Mouse (Mus musculus): ENCODE data around the gene Dlx1. TPM values are rescaled to one million over a fixed set of nuclear protein-coding genes. Genes with fewer than 3 reads are reported as not detected.
A peak's percentile ranks its signal among the peaks of the same experiment; 100 is the strongest.

Dlx1 gene
- 93.3 and 265 TPM in 2 replicates for polyA plus RNA-seq (2012; rRNA removed)

DNA sequence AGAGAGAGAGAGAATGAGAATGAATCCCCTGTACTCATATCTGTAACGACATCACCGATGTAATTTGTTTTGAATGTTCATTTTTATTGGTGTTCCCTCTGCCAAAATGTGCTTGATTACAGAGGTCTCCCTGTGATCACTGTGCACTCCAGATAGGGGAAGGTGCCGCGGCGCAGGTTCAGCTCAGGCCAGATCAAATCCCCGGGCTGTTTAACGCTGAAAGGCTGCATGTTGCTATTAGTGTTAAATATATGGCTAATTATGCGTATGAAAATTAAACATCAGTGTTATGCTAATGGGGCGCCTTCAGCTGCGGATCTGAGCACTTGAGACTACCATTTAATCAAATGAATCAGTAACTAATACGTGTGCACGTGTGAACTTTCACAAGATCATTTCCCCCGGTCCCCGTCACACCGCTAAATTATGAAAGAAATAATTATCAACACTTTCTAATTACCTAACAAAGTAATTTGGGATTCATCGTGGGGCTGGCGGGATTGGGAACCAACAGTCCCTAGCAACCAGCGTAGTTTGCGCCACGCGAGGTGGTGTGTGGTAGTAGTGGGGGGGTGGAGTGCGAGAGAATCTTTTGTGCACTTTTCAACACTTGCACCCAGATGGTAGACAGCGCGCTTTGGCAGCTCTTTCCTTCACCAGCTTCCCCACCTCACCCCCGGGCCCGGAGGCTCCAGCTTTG lies at the start of gene Dlx1:
Gene Dlx1 (plus strand): TSS at position 100 of the 700 bp plus-strand sequence.
- DNase-seq (ENCODE audit: low read depth), result peak; percentile 90
- TF ChIP-seq POLR2A (IDR thresholded peaks at IDR 0.05; ENCODE audit: borderline replicate concordance, extremely low read depth, insufficient read depth, insufficient read length, poor library complexity, severe bottlenecking) (no peak), CTCF (IDR thresholded peaks at IDR 0.05; ENCODE audit: borderline replicate concordance, extremely low read depth, insufficient read depth, insufficient read length) (no peak)

DNA sequence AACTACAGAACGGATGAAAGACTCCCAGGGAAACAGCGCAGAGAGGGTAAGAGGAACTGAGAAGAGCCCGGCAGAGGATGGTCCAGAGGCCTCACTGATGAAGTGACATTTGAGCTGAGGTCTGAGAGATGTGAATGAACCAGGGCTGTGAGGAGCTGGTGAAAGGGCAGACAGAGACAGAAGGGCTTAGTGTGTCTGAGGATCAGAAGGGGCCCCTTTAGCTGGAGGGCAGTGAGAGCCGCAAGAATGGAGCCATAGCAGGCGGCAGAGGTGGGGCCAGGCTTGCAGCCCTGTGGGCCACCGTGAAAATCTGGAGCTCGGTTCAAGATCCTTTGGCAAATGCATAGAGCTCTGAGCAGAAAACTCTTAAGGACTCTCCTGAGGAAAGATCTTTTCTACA lies 48.0 kb upstream of the Dlx1 start:
- no peak for TF ChIP-seq CTCF (IDR thresholded peaks at IDR 0.05; ENCODE audit: borderline replicate concordance, extremely low read depth, insufficient read depth, insufficient read length)
- no peak for TF ChIP-seq POLR2A (IDR thresholded peaks at IDR 0.05; ENCODE audit: borderline replicate concordance, extremely low read depth, insufficient read depth, insufficient read length, poor library complexity, severe bottlenecking)
- DNase-seq (ENCODE audit: low read depth), result peak; percentile 44

DNA sequence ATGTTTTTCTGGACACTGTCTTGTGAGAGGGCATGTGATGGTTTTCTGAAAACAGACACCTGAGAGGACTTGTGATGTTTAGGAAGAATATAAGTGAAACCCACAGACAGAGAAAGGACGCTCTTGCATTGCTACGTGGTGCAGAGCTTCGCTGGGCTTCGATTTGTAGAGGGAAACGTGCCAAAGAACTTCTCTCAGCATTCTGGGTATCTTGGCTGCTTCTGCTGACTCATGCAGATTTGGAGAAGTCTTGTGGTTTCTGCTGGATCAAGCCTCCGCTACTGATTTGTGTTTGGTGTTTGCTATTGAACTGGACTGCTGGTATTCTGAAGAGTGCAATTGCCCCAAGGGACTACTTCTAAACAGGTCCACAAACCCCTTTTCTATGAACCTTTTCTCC lies 46.1 kb upstream of the Dlx1 start:
- TF ChIP-seq POLR2A (IDR thresholded peaks at IDR 0.05; ENCODE audit: borderline replicate concordance, extremely low read depth, insufficient read depth, insufficient read length, poor library complexity, severe bottlenecking) (no peak), CTCF (IDR thresholded peaks at IDR 0.05; ENCODE audit: borderline replicate concordance, extremely low read depth, insufficient read depth, insufficient read length) (no peak)
- DNase-seq (ENCODE audit: low read depth), result no peak

DNA sequence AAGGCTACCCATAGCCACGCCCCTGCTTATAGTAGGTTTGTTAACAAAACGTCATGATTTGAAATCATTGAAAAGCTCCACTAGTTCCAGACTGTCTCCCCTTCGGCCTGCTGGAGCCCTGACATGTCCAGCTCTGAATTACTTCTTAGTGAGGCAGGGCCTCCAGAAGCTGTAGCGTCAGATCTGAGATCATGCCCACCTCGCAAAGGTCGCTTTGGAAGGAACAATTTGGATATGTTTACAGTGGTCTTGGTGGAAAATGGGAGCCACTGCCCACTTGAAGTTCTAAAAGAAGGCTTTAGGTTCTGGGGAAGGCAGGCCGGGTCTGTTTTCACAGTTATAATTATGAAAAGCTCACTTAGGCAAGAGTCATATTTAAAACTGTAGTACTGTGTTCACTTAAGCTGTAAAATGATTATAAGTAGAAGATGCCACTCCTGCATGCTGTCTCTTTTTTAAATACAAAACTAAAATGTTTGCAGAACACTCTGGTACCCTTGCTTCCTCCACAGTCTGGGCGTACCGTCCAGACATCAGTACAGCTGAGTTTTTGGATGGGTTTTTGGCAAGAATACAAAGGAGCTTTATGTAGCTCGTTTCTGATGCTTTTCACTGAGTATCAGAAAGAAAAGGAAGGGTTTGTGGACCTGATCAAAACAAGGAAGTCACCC lies 44.7 kb upstream of the Dlx1 start:
- no peak for TF ChIP-seq POLR2A (IDR thresholded peaks at IDR 0.05; ENCODE audit: borderline replicate concordance, extremely low read depth, insufficient read depth, insufficient read length, poor library complexity, severe bottlenecking)
- TF ChIP-seq CTCF (IDR thresholded peaks at IDR 0.05; ENCODE audit: borderline replicate concordance, extremely low read depth, insufficient read depth, insufficient read length), result no peak
- DNase-seq (ENCODE audit: low read depth), result peak; percentile 64

DNA sequence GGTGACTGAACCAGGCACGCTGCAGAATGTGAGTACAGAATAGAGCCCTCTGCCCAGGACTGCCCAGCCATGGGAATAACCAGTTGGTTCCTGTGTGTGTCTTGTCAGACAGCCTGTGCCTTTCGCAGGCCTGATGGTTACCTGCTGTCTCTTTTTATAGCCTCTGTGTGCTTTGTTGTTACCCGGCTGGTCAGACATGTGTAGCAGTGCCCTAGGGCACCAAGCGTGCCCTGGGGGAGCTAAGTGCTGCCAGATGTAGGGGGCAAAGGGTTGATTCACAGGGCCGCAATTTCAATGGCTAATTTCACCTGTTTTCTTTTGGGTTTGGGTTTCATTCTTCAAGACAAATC lies 44.2 kb upstream of the Dlx1 start:
- DNase-seq (ENCODE audit: low read depth), result no peak
- no peak for TF ChIP-seq CTCF (IDR thresholded peaks at IDR 0.05; ENCODE audit: borderline replicate concordance, extremely low read depth, insufficient read depth, insufficient read length)
- TF ChIP-seq POLR2A (IDR thresholded peaks at IDR 0.05; ENCODE audit: borderline replicate concordance, extremely low read depth, insufficient read depth, insufficient read length, poor library complexity, severe bottlenecking), result no peak

DNA sequence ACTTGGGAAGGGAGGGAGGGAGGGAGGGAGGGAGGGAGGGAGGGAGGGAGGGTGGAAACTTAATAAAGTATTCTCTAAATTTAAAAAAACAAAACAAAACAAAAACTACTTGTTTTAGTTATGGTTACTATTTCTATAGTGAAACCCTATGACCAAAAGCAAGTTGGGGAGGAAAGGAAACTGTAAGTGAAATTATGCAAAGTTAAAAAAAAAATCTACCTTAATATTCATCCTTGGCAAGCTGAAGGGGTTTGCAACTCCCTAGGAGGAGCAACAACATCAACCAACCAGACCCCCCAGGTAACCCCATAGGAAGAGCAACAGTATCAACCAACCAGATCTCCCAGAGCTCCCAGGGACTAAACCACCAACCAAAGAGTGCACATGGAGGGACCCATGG lies 36.6 kb upstream of the Dlx1 start:
- DNase-seq (ENCODE audit: low read depth), result no peak
- TF ChIP-seq POLR2A (IDR thresholded peaks at IDR 0.05; ENCODE audit: borderline replicate concordance, extremely low read depth, insufficient read depth, insufficient read length, poor library complexity, severe bottlenecking) (no peak), CTCF (IDR thresholded peaks at IDR 0.05; ENCODE audit: borderline replicate concordance, extremely low read depth, insufficient read depth, insufficient read length) (no peak)

DNA sequence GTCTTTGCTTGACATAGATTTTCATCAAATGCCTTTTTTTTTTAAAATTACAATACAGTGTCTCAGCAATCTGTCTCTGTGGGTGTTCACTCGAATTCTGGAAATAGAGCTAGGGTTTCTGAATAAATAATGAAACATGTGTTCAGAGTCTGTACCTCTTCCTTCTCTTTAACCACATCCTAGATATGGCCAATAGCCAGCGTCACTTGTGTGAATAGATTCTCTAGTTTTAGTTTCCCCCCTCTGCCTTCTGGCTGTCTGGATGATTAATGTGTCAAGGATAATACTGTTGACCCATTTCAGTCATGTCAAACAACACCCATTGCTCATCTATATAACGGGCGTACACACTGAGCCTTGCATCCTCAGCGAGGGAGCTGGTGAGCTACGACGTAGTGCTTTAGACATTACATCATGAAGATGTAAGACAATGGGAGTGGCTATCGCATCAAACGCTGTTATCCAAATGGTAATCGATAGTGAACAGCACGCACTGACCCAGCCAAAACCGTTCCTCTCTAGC lies 34.7 kb upstream of the Dlx1 start:
- no peak for DNase-seq (ENCODE audit: low read depth)

DNA sequence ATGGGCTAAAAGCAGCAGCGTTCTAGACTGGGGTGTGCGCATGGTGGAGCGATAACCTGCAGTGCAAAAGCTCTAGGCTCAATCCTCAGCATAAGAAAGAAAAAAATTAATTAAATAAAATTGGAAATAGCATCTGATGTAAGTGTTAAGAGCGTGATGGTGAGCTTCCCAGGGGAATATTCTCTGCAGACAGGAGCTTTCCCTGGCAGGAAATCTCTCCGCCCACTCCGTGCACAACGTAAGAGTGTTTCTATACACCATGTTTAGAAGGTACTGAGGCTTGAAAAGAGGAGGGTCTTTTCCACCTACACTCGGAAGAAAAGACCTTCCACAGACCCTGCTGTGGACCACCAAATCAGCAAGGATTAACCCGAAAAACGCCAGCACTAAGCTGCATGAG lies 33.4 kb upstream of the Dlx1 start:
- peak; percentile 65 for DNase-seq (ENCODE audit: low read depth)
- no peak for TF ChIP-seq CTCF (IDR thresholded peaks at IDR 0.05; ENCODE audit: borderline replicate concordance, extremely low read depth, insufficient read depth, insufficient read length)
- no peak for TF ChIP-seq POLR2A (IDR thresholded peaks at IDR 0.05; ENCODE audit: borderline replicate concordance, extremely low read depth, insufficient read depth, insufficient read length, poor library complexity, severe bottlenecking)

More for the DNA sequence above, 34.7 kb upstream of the Dlx1 start:
- no peak for TF ChIP-seq CTCF (IDR thresholded peaks at IDR 0.05; ENCODE audit: borderline replicate concordance, extremely low read depth, insufficient read depth, insufficient read length)
- TF ChIP-seq POLR2A (IDR thresholded peaks at IDR 0.05; ENCODE audit: borderline replicate concordance, extremely low read depth, insufficient read depth, insufficient read length, poor library complexity, severe bottlenecking), result no peak

DNA sequence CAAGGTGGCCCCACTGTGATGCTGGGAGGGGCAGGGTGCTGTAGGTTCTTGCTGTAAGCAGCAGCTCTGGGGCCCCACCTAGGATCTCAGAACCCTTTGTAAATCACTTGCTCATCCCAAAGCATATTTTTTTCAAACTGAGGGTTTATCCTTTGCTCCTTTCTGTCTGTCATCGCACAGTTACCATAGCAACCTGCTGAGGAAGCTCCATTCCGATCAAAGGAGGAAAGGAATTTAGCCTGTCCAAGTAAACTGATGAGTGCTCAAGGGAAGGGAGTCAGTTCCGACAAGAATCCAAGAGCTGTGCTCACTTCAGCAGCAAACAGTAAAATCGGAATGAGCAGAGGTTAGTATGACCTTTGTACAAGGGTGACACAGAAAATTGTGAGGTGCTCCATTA lies 32.9 kb upstream of the Dlx1 start:
- DNase-seq (ENCODE audit: low read depth), result peak; percentile 71
- TF ChIP-seq CTCF (IDR thresholded peaks at IDR 0.05; ENCODE audit: borderline replicate concordance, extremely low read depth, insufficient read depth, insufficient read length), result no peak
- TF ChIP-seq POLR2A (IDR thresholded peaks at IDR 0.05; ENCODE audit: borderline replicate concordance, extremely low read depth, insufficient read depth, insufficient read length, poor library complexity, severe bottlenecking), result no peak

DNA sequence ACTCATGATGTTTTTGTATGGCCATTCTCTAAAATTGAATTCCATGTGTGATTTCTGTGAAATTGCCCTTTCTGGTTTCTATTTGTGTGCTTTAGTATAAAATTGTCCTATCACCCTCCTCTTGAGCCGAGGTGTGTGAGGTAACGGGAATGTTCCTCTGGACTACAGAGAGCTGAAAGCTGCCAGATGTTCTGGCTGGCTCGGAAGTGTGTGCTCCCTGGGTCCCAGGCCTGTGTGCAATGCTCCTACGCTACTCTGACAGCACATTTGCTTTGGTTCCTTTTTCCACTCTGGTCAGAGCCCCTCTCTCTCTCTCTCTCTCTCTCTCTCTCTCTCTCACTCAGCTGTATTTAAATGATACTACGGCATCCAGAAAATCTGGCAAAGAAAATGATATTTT lies 30.7 kb upstream of the Dlx1 start:
- DNase-seq (ENCODE audit: low read depth), result no peak
- TF ChIP-seq CTCF (IDR thresholded peaks at IDR 0.05; ENCODE audit: borderline replicate concordance, extremely low read depth, insufficient read depth, insufficient read length), result no peak
- TF ChIP-seq POLR2A (IDR thresholded peaks at IDR 0.05; ENCODE audit: borderline replicate concordance, extremely low read depth, insufficient read depth, insufficient read length, poor library complexity, severe bottlenecking), result no peak

DNA sequence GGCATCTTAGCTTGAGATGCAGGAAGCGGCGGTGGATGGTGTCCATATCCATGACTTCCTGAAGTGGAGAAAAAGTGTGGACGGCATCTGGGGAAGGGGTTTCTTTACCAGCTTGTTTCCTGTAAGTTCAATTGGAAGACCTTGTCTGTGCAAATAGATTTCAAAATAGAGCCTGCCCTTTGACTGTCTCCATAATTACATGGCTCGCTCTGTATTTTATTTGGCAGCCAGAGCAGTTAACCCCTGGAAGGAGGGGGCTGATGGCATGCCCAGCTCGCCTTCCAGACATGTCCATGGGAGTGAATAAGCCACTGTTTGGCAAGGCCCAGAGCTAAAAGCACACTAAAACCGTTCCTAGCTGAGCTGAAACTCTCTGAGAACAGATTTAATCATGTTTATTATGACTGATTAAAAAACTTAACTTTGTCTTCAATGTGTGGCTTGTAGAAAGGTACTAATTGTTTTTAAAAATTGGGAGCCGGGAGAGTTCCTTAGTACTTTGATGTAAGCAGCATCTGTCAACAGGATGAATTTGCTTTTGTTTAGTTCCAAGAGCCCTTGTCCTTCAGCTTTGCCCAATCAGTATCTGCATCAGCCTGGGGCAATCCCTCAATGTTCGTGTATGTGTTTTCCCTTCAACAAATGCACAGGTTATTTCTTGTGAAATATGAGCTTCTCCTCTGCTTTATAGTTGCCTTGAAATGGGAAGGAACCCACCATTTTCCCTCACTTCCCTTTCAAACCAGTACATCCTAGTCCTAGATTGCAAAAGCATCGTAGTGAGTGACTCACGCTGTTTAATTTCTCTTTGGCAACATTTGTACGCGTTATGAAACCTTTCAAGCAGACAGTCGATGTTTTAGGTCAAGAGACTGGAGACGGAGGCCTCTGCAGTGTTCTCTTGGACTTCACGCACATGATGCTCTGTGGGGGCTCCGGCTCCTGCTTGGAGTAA lies 28.4 kb upstream of the Dlx1 start:
- TF ChIP-seq POLR2A (IDR thresholded peaks at IDR 0.05; ENCODE audit: borderline replicate concordance, extremely low read depth, insufficient read depth, insufficient read length, poor library complexity, severe bottlenecking), result no peak
- TF ChIP-seq CTCF (IDR thresholded peaks at IDR 0.05; ENCODE audit: borderline replicate concordance, extremely low read depth, insufficient read depth, insufficient read length), result no peak
- peak; percentile 64 for DNase-seq (ENCODE audit: low read depth)

Data from brain, embryonic 14.5 days (tissue).